Comparison of ENCODE assay signal across 7 mouse cellular contexts in the genomic region with DNA sequence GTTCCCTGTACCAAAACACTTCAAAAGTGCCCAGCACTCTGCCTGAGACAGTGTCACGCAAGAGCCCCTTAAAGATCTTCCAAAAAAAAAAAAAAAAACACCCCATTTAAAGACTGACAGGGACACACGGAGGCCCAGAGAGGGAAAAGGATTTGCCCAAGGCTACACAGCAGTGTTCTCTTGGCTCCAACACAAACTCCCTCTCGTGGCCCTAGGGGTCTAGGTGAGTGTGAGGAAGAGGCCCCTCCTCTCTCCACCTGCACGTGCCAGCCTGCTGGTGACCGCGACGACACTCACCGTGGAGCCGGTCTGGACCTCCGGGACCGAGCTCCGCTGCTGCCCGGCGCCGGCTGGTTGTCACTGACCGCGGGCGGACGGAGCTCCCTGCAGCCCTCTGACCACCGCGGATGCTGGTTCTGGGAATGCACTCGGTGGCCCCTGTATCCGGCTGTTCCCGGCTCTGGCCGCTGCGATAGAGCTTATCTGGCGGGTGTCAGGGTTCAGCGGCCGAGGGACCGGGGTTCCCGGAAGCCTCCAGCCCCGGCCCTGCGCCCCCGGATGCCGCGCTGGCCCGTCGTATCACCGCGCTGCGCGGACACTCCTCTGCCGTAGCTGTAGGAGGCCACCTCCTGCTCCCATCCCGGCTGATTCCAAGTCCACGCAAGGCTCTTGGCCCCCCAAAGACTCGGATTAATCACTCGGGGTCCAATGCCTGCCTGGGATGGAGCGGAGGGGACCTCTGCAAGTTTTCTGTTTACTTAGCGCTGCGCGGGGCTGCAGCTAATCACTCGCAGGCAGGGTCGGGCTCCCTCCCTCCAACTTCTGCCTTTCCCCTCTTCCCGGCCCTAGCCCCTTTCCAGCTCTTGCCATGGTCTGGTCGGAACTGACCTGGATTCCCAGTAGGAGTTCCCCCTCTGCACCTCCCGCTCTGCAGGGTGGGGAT. TPM values are rescaled to one million over a fixed set of nuclear protein-coding genes. Genes with fewer than 3 reads are reported as not detected.
DNase-seq lines count a peak whose midpoint lies in the region; ATAC-seq and TF ChIP-seq lines count a peak whose summit lies in the region.

No protein-coding gene starts in this region.

- peaks cover 74% of the 10 kb centered on the region for H3K27me3 ChIP-seq in CH12.LX (replicated peaks)
- peaks cover 32% of the 10 kb centered on the region for H3K27me3 ChIP-seq in forebrain, postnatal 0 days (ENCODE audit: insufficient read depth, low read length)
- H3K27me3 ChIP-seq in intestine, embryonic 16.5 days (replicated peaks; ENCODE audit: control insufficient read depth, insufficient read depth, low read length) = 0 out of 2 replicates have a peak, but pooled peaks cover 2% of the 10 kb centered on the region
- H3K27me3 ChIP-seq in liver, postnatal 0 days (ENCODE audit: insufficient read depth, low read length) = peaks cover 18% of the 10 kb centered on the region
- H3K27me3 ChIP-seq in stomach, embryonic 16.5 days (ENCODE audit: control insufficient read depth, insufficient read depth, low read length) = no peaks in the 10 kb centered on the region

- TF ChIP-seq EP300 in CH12.LX (IDR thresholded peaks at IDR 0.05; ENCODE audit: low read length) = no peak
- peak; percentile 25; the same call in 1 of the 2 replicates for TF ChIP-seq EP300 in liver, postnatal 0 days (IDR thresholded peaks at IDR 0.05; ENCODE audit: low read depth)

- WGBS in forebrain, postnatal 0 days = 2% methylated on average over 54 of the region's 56 CpGs
- under 1% methylated on average over 56 of the region's 56 CpGs for WGBS in intestine, embryonic 16.5 days
- WGBS in liver, postnatal 0 days (ENCODE audit: insufficient replicate concordance) = 1% methylated on average over 49 of the region's 56 CpGs
- under 1% methylated on average over 56 of the region's 56 CpGs for WGBS in stomach, embryonic 16.5 days

- DNase-seq in CH12.LX (ENCODE audit: extremely low read depth) (no peak), NIH3T3 (ENCODE audit: low read depth) (peak; percentile 32)
- no peak for DNase-seq in forebrain, postnatal 0 days
- DNase-seq in liver, postnatal 0 days = peak; percentile 61
- no peak for DNase-seq in urinary bladder, postnatal 4 days (ENCODE audit: low spot score in 2 of 2)

- no peak for TF ChIP-seq CTCF in CH12.LX (conservative IDR thresholded peaks at IDR 0.05 in 1 of 2, IDR thresholded peaks at IDR 0.05 in 1 of 2; ENCODE audit: low read depth in 2 of 2, low read length in 2 of 2)
- no peak for TF ChIP-seq CTCF in forebrain, postnatal 0 days (IDR thresholded peaks at IDR 0.05; ENCODE audit: low read depth)
- TF ChIP-seq CTCF in liver, postnatal 0 days (IDR thresholded peaks at IDR 0.05; ENCODE audit: low read depth) = no peak

- dilution Hi-C loops in CH12.LX (cut with MboI; ENCODE audit: extremely low pct_ligation_motif_present, extremely low pct_unique_long_range_greater_than_20kb, low sequenced_read_pairs) = no loop called here

- peak overlapping the region; percentile 5; the same call in 1 of the 2 replicates for H3K4me2 ChIP-seq in CH12.LX (ENCODE audit: insufficient read depth, low read depth, poor library complexity, severe bottlenecking)
- H3K4me2 ChIP-seq in forebrain, postnatal 0 days (ENCODE audit: low read depth) = peak overlapping the region; percentile 57
- peak overlapping the region; percentile 94 for H3K4me2 ChIP-seq in intestine, embryonic 16.5 days (ENCODE audit: low read depth, low read length)
- peak overlapping the region; percentile 79 for H3K4me2 ChIP-seq in liver, postnatal 0 days (ENCODE audit: low read depth, low read length)
- H3K4me2 ChIP-seq in stomach, embryonic 16.5 days (ENCODE audit: low read depth, low read length) = peak overlapping the region; percentile 88

- ATAC-seq in forebrain, postnatal 0 days = no peak
- ATAC-seq in intestine, embryonic 16.5 days = peak; percentile 43
- peak; percentile 71 for ATAC-seq in liver, postnatal 0 days
- ATAC-seq in stomach, embryonic 16.5 days (ENCODE audit: insufficient read depth, low FRiP score) = 0 out of 2 replicates have a peak, but pooled peaks have one; percentile 8

- H3K79me2 ChIP-seq in CH12.LX (replicated peaks; ENCODE audit: control insufficient read depth, extremely low read depth, insufficient read depth, poor library complexity, severe bottlenecking) = no peaks in the 10 kb centered on the region

- no peak for TF ChIP-seq RAD21 in CH12.LX (IDR thresholded peaks at IDR 0.05; ENCODE audit: low read depth, low read length)

- H3K9me3 ChIP-seq in CH12.LX (replicated peaks; ENCODE audit: low read length) = peaks cover 8% of the 10 kb centered on the region
- H3K9me3 ChIP-seq in forebrain, postnatal 0 days (ENCODE audit: low read length) = no peaks in the 10 kb centered on the region
- 0 out of 2 replicates have a peak, but pooled peaks cover 3% of the 10 kb centered on the region for H3K9me3 ChIP-seq in intestine, embryonic 16.5 days (ENCODE audit: control insufficient read depth, low read length)
- no peaks in the 10 kb centered on the region for H3K9me3 ChIP-seq in liver, postnatal 0 days (ENCODE audit: low read length)
- no peaks in the 10 kb centered on the region for H3K9me3 ChIP-seq in stomach, embryonic 16.5 days (replicated peaks; ENCODE audit: control insufficient read depth, low read length)

- H3K27ac ChIP-seq in CH12.LX (ENCODE audit: insufficient read depth, low read depth) = no peak overlapping the region
- H3K27ac ChIP-seq in forebrain, postnatal 0 days (ENCODE audit: low read depth, low read length) = no peak overlapping the region
- peak overlapping the region; percentile 31 for H3K27ac ChIP-seq in intestine, embryonic 16.5 days (ENCODE audit: low read length)
- peak overlapping the region; percentile 51; the same call in 1 of the 2 replicates for H3K27ac ChIP-seq in liver, postnatal 0 days (ENCODE audit: low read depth)
- peak overlapping the region; percentile 44 for H3K27ac ChIP-seq in stomach, embryonic 16.5 days (ENCODE audit: low read length)

- TF ChIP-seq POLR2A in CH12.LX (IDR thresholded peaks at IDR 0.05; ENCODE audit: low read depth, low read length) = no peak

- peaks cover 8 to 22% of the 10 kb centered on the region in 2 experiments for H3K4me1 ChIP-seq in CH12.LX (ENCODE audit: control insufficient read depth in 1 of 2, insufficient read depth in 2 of 2)
- peaks cover 6% of the 10 kb centered on the region; the same call in 1 of the 2 replicates for H3K4me1 ChIP-seq in forebrain, postnatal 0 days (ENCODE audit: insufficient read depth)
- peaks cover 43% of the 10 kb centered on the region for H3K4me1 ChIP-seq in intestine, embryonic 16.5 days (ENCODE audit: control insufficient read depth, insufficient read depth, low read length)
- H3K4me1 ChIP-seq in liver, postnatal 0 days (ENCODE audit: insufficient read depth) = peaks cover 10% of the 10 kb centered on the region; the same call in 1 of the 2 replicates
- peaks cover 38% of the 10 kb centered on the region for H3K4me1 ChIP-seq in stomach, embryonic 16.5 days (ENCODE audit: control insufficient read depth, insufficient read depth, low read length)

- H3K36me3 ChIP-seq in CH12.LX (replicated peaks in 1 of 2; ENCODE audit: control insufficient read depth in 1 of 2, insufficient read depth in 1 of 2, low read length in 1 of 2) = no peaks in the 10 kb centered on the region
- H3K36me3 ChIP-seq in forebrain, postnatal 0 days (ENCODE audit: insufficient read depth) = no peaks in the 10 kb centered on the region
- H3K36me3 ChIP-seq in intestine, embryonic 16.5 days (ENCODE audit: control insufficient read depth, insufficient read depth, low read length) = no peaks in the 10 kb centered on the region; the same call in 1 of the 2 replicates
- H3K36me3 ChIP-seq in liver, postnatal 0 days (replicated peaks; ENCODE audit: insufficient read depth, low read length) = no peaks in the 10 kb centered on the region
- H3K36me3 ChIP-seq in stomach, embryonic 16.5 days (ENCODE audit: control insufficient read depth, insufficient read depth, low read length) = no peaks in the 10 kb centered on the region

- no peak overlapping the region for H3K9ac ChIP-seq in CH12.LX (ENCODE audit: insufficient read depth, low read depth)
- 0 out of 2 replicates have a peak overlapping the region, but pooled peaks have one; percentile 28 for H3K9ac ChIP-seq in forebrain, postnatal 0 days
- peak overlapping the region; percentile 78 for H3K9ac ChIP-seq in intestine, embryonic 16.5 days (ENCODE audit: low read depth, low read length)
- H3K9ac ChIP-seq in liver, postnatal 0 days (replicated peaks) = peak overlapping the region; percentile 46; the same call in 1 of the 2 replicates
- peak overlapping the region; percentile 84 for H3K9ac ChIP-seq in stomach, embryonic 16.5 days (ENCODE audit: low read length)

- in situ Hi-C loops in CH12.LX (cut with MboI; ENCODE audit: low pct_ligation_motif_present, low pct_unique_long_range_greater_than_20kb, low sequenced_read_pairs) = no loop called here

- no peak overlapping the region for H3K4me3 ChIP-seq in CH12.LX (replicated peaks in 1 of 3; ENCODE audit: low read depth in 2 of 3, low read length in 2 of 3, poor library complexity in 1 of 3)
- H3K4me3 ChIP-seq in forebrain, postnatal 0 days (ENCODE audit: low read depth, low read length) = peak overlapping the region; percentile 27
- peak overlapping the region; percentile 63 for H3K4me3 ChIP-seq in intestine, embryonic 16.5 days (ENCODE audit: low read length)
- peak overlapping the region; percentile 42 for H3K4me3 ChIP-seq in liver, postnatal 0 days (ENCODE audit: low read depth, low read length)
- peak overlapping the region; percentile 59 for H3K4me3 ChIP-seq in stomach, embryonic 16.5 days (replicated peaks; ENCODE audit: low read length)

RNA-seq across cellular contexts. Expression of a gene that starts 30.5 kb away (rescaled TPM):
- total RNA-seq in CH12.LX (2012; rRNA removed) (2.1 and 2.8 TPM in 2 replicates), CH12.LX (2014; rRNA removed) (1.2 TPM in 2 replicates)
- 1.1 and 1.3 TPM in 2 replicates for polyA plus RNA-seq in CH12.LX (2012; ENCODE audit: insufficient read length, low read depth)
- 4.2 and 5.3 TPM in 2 replicates for total RNA-seq in forebrain, postnatal 0 days (2014; rRNA removed)
- polyA plus RNA-seq in forebrain, postnatal 0 days (2015; fragmentation: Nextera tagmentation; extraction: Ambion mirVana) = 2.8 and 4.1 TPM in 2 replicates
- polyA plus RNA-seq in intestine, embryonic 16.5 days (2015; fragmentation: Nextera tagmentation; extraction: Ambion mirVana) = 7.8 and 13.9 TPM in 2 replicates
- polyA plus RNA-seq in liver, postnatal 0 days (2015; fragmentation: Nextera tagmentation; extraction: Ambion mirVana) = 2.3 and 2.7 TPM in 2 replicates
- 8.3 TPM in 2 replicates for polyA plus RNA-seq in stomach, embryonic 16.5 days (2015; fragmentation: Nextera tagmentation; extraction: Ambion mirVana)

RNA-seq across cellular contexts. Expression of a gene that starts 39.9 kb away (rescaled TPM):
- total RNA-seq in CH12.LX (2012; rRNA removed) = 0.17 TPM in 1 of 2 replicates, not detected in the other
- total RNA-seq in CH12.LX (2014; rRNA removed) = not detected in 2 replicates
- polyA plus RNA-seq in CH12.LX (2012; ENCODE audit: insufficient read length, low read depth) = not detected in 2 replicates
- total RNA-seq in forebrain, postnatal 0 days (2014; rRNA removed) = 0.29 and 0.69 TPM in 2 replicates
- 0.19 and 0.39 TPM in 2 replicates for polyA plus RNA-seq in forebrain, postnatal 0 days (2015; fragmentation: Nextera tagmentation; extraction: Ambion mirVana)
- 2.7 and 3.1 TPM in 2 replicates for polyA plus RNA-seq in intestine, embryonic 16.5 days (2015; fragmentation: Nextera tagmentation; extraction: Ambion mirVana)
- polyA plus RNA-seq in liver, postnatal 0 days (2015; fragmentation: Nextera tagmentation; extraction: Ambion mirVana) = 1.4 TPM in 2 replicates
- 3.5 and 3.6 TPM in 2 replicates for polyA plus RNA-seq in stomach, embryonic 16.5 days (2015; fragmentation: Nextera tagmentation; extraction: Ambion mirVana)

Comparison
In these comparisons a context has a peak if more than half of its experiments do, and no peak if none do; other contexts are left out.
1. DNase-seq: peak in NIH3T3 (single experiment) and liver, postnatal 0 days (single experiment); none in CH12.LX (single experiment), forebrain, postnatal 0 days (single experiment) and urinary bladder, postnatal 4 days (0 of 2).
2. H3K27ac ChIP-seq: peak in intestine, embryonic 16.5 days (single experiment), liver, postnatal 0 days (single experiment) and stomach, embryonic 16.5 days (single experiment); none in CH12.LX (single experiment) and forebrain, postnatal 0 days (single experiment).
3. H3K4me2 ChIP-seq: peak in every context shown above with its lines; median percentile 94 in intestine, embryonic 16.5 days; 88 in stomach, embryonic 16.5 days; 79 in liver, postnatal 0 days; 57 in forebrain, postnatal 0 days; 5 in CH12.LX.
4. H3K4me3 ChIP-seq: peak in forebrain, postnatal 0 days (single experiment), intestine, embryonic 16.5 days (single experiment), liver, postnatal 0 days (single experiment) and stomach, embryonic 16.5 days (single experiment); none in CH12.LX (0 of 3).